Mouse (Mus musculus): ENCODE data around the gene Parva. TPM values are rescaled to one million over a fixed set of nuclear protein-coding genes. Genes with fewer than 3 reads are reported as not detected.

Parva gene
- polyA plus RNA-seq (2014; fragmentation: Nextera tagmentation; extraction: Ambion mirVana) = 83.3 and 93.3 TPM in 2 replicates

DNA sequence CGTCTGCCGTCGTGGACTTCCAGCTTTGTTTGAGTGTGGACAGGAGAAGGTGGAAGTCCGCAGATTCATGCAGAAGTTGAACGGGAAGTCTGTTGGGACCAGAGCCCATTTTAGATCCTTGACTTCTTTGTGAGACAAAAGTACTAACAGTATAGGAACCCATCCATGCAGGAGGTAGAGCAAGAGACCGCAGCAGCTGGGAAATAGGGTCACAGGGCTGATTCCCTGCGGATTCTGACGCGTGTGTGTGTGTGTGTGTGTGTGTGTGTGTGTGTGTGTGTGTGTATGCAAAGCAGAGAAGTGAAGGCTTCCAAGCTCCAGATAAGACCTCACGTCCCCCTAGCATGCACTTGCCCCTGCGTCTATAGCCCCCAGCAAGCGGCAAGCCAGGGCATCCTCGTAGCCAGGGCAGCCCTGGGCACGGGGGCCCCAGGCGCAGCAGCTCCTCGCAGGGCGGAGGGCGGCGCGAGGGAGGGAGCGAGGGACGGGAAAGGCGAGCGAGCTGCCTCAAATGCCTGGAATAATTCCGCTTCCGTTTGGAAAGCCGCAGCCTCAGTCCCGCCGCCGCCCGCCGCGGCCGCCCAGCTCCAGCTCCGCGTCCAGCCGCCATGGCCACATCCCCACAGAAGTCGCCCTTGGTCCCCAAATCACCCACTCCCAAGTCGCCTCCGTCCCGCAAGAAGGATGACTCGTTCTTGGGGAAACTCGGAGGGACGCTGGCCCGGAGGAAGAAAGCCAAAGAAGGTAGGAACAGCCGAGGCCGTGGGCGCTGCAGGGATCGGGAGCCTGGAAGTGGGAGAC, at the start of gene Parva:
Gene Parva, plus strand, starts transcription at position 149 of the 801 bp plus-strand sequence.
- no peaks in the 10 kb centered on the region for H3K9me3 ChIP-seq (replicated peaks; ENCODE audit: control insufficient read depth, low read length)
- ATAC-seq (replicated peaks; ENCODE audit: insufficient number of reproducible peaks, low FRiP score, low TSS enrichment) = peak; percentile 76
- H3K4me2 ChIP-seq = peak within 1 kb of the TSS; percentile 79
- H3K27ac ChIP-seq (ENCODE audit: low read depth, low read length) = peak within 1 kb of the TSS; percentile 98
- H3K36me3 ChIP-seq (ENCODE audit: control insufficient read depth, insufficient read depth, low read length) = 0 out of 2 replicates have a peak, but pooled peaks cover 3% of the 10 kb centered on the region
- no peaks in the 10 kb centered on the region for H3K27me3 ChIP-seq (ENCODE audit: control insufficient read depth, insufficient read depth, low read length)
- H3K4me1 ChIP-seq (ENCODE audit: control insufficient read depth, insufficient read depth, low read length) = peaks cover 15% of the 10 kb centered on the region; the same call in 1 of the 2 replicates
- peak within 1 kb of the TSS; percentile 97 for H3K9ac ChIP-seq (ENCODE audit: low read depth, low read length)
- under 1% methylated on average over 47 of the region's 49 CpGs for WGBS (ENCODE audit: insufficient replicate concordance)
- H3K4me3 ChIP-seq (ENCODE audit: low read depth, low read length) = peak within 1 kb of the TSS; percentile 78

DNA sequence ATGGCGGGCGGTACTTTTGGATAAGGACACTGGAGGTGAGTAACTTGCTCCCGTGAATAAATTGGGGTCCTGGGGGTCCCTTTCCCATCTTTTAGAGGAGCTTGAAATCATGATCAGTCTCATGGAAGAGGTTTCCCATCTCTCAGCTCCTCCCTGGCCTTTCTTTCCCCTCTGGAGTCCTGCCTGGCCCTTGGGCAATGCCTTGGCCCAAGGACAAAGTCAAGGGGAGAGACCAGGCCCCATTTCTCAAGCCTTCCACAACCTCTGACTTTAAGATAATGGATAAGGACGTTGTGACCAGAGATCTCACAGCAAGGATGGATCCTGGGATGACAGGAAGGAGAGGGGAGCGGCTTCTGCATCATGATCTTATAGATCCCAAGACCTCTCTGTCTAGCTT, 49.2 kb upstream of the Parva start:
- Histone ChIP-seq H3K4me2 (no peak overlapping the region), H3K9me3 (replicated peaks; ENCODE audit: control insufficient read depth, low read length) (no peaks in the 10 kb centered on the region), H3K27ac (ENCODE audit: low read depth, low read length) (no peak overlapping the region; the same call in 1 of the 2 replicates), H3K9ac (ENCODE audit: low read depth, low read length) (no peak overlapping the region), H3K4me1 (ENCODE audit: control insufficient read depth, insufficient read depth, low read length) (peaks cover 19% of the 10 kb centered on the region; the same call in 1 of the 2 replicates), H3K36me3 (ENCODE audit: control insufficient read depth, insufficient read depth, low read length) (no peaks in the 10 kb centered on the region), H3K4me3 (ENCODE audit: low read depth, low read length) (no peak overlapping the region), H3K27me3 (ENCODE audit: control insufficient read depth, insufficient read depth, low read length) (no peaks in the 10 kb centered on the region)
- ATAC-seq (replicated peaks; ENCODE audit: insufficient number of reproducible peaks, low FRiP score, low TSS enrichment) = no peak
- WGBS (ENCODE audit: insufficient replicate concordance) = 77% methylated on average over 5 of the region's 5 CpGs

DNA sequence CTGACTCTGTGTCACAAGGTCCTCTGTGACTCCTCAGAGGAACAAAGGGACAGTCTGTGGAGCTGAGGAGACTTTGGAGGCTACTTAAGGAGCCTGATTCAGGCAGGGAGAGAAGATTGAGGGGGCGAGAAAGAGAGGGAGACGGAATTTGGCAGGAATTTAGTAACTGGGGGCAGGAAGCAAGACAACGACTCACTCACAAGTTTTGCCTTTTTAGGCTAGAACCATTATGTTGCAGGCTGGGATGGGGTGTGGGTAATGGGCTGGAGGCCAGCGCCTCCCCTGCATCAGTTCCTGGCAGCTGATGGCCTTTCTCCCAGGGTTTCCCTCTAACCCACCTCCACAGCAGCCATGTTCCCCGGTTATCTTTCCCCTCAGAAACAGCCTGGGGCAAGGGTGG, 48.8 kb upstream of the Parva start:
- Histone ChIP-seq H3K27ac (ENCODE audit: low read depth, low read length) (no peak overlapping the region; the same call in 1 of the 2 replicates), H3K4me3 (ENCODE audit: low read depth, low read length) (no peak overlapping the region), H3K27me3 (ENCODE audit: control insufficient read depth, insufficient read depth, low read length) (no peaks in the 10 kb centered on the region), H3K36me3 (ENCODE audit: control insufficient read depth, insufficient read depth, low read length) (no peaks in the 10 kb centered on the region), H3K4me2 (no peak overlapping the region), H3K4me1 (ENCODE audit: control insufficient read depth, insufficient read depth, low read length) (peaks cover 19% of the 10 kb centered on the region; the same call in 1 of the 2 replicates), H3K9me3 (replicated peaks; ENCODE audit: control insufficient read depth, low read length) (no peaks in the 10 kb centered on the region), H3K9ac (ENCODE audit: low read depth, low read length) (0 out of 2 replicates have a peak overlapping the region, but pooled peaks have one; percentile 22)
- no peak for ATAC-seq (replicated peaks; ENCODE audit: insufficient number of reproducible peaks, low FRiP score, low TSS enrichment)
- WGBS (ENCODE audit: insufficient replicate concordance) = 70% methylated on average over 5 of the region's 5 CpGs

DNA sequence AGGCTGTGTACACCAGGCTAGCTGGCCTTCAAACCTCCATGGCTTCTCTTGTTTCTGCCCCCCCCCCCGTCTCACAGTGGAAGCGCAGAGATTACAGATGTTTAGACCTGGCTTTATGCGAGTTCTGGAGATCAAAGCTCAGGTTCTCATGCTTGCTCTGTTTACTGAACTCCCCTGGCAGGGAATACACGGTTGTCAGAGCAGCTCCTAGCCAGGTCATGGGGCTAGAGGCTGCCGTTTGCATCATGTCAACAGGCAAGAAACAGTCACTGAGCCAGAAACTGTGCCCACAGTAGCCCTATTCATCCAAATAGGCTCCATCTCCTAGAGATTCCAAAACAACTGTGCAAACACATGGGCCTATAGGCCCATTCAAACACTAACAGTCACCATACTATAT, 40.8 kb upstream of the Parva start:
- Histone ChIP-seq H3K9me3 (replicated peaks; ENCODE audit: control insufficient read depth, low read length) (no peaks in the 10 kb centered on the region), H3K27me3 (ENCODE audit: control insufficient read depth, insufficient read depth, low read length) (no peaks in the 10 kb centered on the region), H3K4me3 (ENCODE audit: low read depth, low read length) (no peak overlapping the region), H3K9ac (ENCODE audit: low read depth, low read length) (no peak overlapping the region), H3K4me1 (ENCODE audit: control insufficient read depth, insufficient read depth, low read length) (peaks cover 19% of the 10 kb centered on the region; the same call in 1 of the 2 replicates), H3K4me2 (no peak overlapping the region), H3K27ac (ENCODE audit: low read depth, low read length) (no peak overlapping the region), H3K36me3 (ENCODE audit: control insufficient read depth, insufficient read depth, low read length) (no peaks in the 10 kb centered on the region)
- ATAC-seq (replicated peaks; ENCODE audit: insufficient number of reproducible peaks, low FRiP score, low TSS enrichment) = no peak
- WGBS (ENCODE audit: insufficient replicate concordance) = 63% methylated on average over 5 of the region's 5 CpGs

DNA sequence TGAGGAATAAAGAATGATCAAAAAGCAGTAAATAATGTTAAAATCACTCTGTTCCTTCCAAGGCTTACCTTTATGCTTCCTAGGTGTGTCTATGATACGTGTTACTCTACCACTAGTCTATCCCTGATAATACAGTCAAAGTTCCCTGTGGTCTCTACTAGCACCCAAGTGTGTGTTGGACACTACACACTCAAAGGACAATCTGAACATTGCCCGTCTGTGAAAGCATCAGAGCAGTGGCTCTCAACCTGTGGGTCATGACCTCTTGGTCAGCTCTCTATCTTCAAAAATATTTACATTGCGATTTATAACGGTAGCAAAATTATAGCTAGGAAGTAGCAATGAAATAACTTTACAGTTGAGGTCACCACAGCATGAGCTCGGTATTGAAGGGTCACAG, 39.4 kb upstream of the Parva start:
- Histone ChIP-seq H3K9ac (ENCODE audit: low read depth, low read length) (no peak overlapping the region), H3K36me3 (ENCODE audit: control insufficient read depth, insufficient read depth, low read length) (no peaks in the 10 kb centered on the region), H3K27ac (ENCODE audit: low read depth, low read length) (no peak overlapping the region), H3K9me3 (replicated peaks; ENCODE audit: control insufficient read depth, low read length) (no peaks in the 10 kb centered on the region), H3K27me3 (ENCODE audit: control insufficient read depth, insufficient read depth, low read length) (no peaks in the 10 kb centered on the region), H3K4me1 (ENCODE audit: control insufficient read depth, insufficient read depth, low read length) (peaks cover 19% of the 10 kb centered on the region; the same call in 1 of the 2 replicates), H3K4me2 (no peak overlapping the region), H3K4me3 (ENCODE audit: low read depth, low read length) (no peak overlapping the region)
- WGBS (ENCODE audit: insufficient replicate concordance) = 72% methylated on average over 5 of the region's 5 CpGs
- no peak for ATAC-seq (replicated peaks; ENCODE audit: insufficient number of reproducible peaks, low FRiP score, low TSS enrichment)

DNA sequence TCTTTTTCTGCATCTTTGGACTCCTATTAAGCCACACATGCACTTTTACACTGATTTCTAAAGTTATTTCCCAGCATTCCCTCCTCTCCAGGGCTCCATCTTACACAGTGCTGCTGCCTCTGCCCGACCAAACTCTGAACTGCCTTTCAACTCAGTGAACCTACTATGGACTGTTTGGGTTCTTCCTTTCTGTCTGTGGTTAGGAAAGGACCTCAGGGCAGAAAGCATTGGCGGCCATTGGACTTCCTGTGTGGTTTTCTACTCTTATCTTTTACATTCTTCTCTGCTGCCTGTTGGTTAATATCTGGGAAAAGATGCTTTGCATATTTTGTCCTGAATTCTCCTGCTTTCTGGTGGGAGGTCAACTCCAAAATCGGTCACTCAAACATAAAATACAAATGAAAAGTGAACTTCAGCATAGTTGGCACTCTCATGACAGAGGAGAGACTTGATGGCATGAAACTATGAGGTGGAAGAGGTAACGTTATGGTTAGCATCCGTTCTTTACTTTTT, 38.9 kb upstream of the Parva start:
- no peak for ATAC-seq (replicated peaks; ENCODE audit: insufficient number of reproducible peaks, low FRiP score, low TSS enrichment)
- 69% methylated on average over 5 of the region's 5 CpGs for WGBS (ENCODE audit: insufficient replicate concordance)
- H3K27ac ChIP-seq (ENCODE audit: low read depth, low read length) = no peak overlapping the region

DNA sequence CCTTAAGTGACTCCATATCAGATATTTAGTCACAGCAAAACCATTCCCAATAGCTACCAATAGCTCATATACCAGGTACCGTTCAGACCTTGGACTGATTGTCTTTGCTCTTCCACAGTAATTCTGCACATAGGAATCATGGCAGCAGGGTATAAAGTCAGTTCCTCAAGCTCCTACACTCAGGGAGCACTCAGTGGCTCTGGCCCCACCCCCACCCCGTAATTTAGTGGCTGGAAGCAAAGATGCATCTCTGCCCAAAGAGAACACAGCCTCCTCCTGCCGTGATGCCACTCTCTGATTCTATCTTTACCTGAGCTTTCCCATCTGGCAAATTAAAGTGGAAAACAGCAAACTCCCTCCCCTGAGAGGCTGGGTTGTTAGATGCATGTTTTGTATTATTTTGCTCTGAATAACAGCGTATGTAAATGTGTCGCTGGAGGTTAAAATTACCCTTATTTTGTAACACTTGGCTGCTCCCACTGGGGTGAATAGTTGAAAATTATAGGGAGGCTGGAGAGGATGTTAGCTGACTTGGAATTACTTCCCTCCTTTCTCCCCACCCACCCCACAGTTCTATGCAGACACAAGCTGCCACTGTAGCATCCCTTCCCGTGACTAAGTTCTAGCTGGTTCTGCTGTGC, 37.6 kb upstream of the Parva start:
- H3K9ac ChIP-seq (ENCODE audit: low read depth, low read length) = no peak overlapping the region
- H3K4me1 ChIP-seq (ENCODE audit: control insufficient read depth, insufficient read depth, low read length) = peaks cover 19% of the 10 kb centered on the region; the same call in 1 of the 2 replicates
- no peak for ATAC-seq (replicated peaks; ENCODE audit: insufficient number of reproducible peaks, low FRiP score, low TSS enrichment)
- no peak overlapping the region for H3K4me3 ChIP-seq (ENCODE audit: low read depth, low read length)
- H3K36me3 ChIP-seq (ENCODE audit: control insufficient read depth, insufficient read depth, low read length) = no peaks in the 10 kb centered on the region
- H3K9me3 ChIP-seq (replicated peaks; ENCODE audit: control insufficient read depth, low read length) = no peaks in the 10 kb centered on the region
- no peak overlapping the region for H3K27ac ChIP-seq (ENCODE audit: low read depth, low read length)
- H3K4me2 ChIP-seq = no peak overlapping the region
- no peaks in the 10 kb centered on the region for H3K27me3 ChIP-seq (ENCODE audit: control insufficient read depth, insufficient read depth, low read length)
- 62% methylated on average over 6 of the region's 6 CpGs for WGBS (ENCODE audit: insufficient replicate concordance)

More for the DNA sequence above, 38.9 kb upstream of the Parva start:
- peaks cover 19% of the 10 kb centered on the region; the same call in 1 of the 2 replicates for H3K4me1 ChIP-seq (ENCODE audit: control insufficient read depth, insufficient read depth, low read length)
- H3K4me2 ChIP-seq = no peak overlapping the region
- no peaks in the 10 kb centered on the region for H3K36me3 ChIP-seq (ENCODE audit: control insufficient read depth, insufficient read depth, low read length)
- H3K9me3 ChIP-seq (replicated peaks; ENCODE audit: control insufficient read depth, low read length) = no peaks in the 10 kb centered on the region
- no peak overlapping the region for H3K9ac ChIP-seq (ENCODE audit: low read depth, low read length)
- H3K4me3 ChIP-seq (ENCODE audit: low read depth, low read length) = no peak overlapping the region
- H3K27me3 ChIP-seq (ENCODE audit: control insufficient read depth, insufficient read depth, low read length) = no peaks in the 10 kb centered on the region

DNA sequence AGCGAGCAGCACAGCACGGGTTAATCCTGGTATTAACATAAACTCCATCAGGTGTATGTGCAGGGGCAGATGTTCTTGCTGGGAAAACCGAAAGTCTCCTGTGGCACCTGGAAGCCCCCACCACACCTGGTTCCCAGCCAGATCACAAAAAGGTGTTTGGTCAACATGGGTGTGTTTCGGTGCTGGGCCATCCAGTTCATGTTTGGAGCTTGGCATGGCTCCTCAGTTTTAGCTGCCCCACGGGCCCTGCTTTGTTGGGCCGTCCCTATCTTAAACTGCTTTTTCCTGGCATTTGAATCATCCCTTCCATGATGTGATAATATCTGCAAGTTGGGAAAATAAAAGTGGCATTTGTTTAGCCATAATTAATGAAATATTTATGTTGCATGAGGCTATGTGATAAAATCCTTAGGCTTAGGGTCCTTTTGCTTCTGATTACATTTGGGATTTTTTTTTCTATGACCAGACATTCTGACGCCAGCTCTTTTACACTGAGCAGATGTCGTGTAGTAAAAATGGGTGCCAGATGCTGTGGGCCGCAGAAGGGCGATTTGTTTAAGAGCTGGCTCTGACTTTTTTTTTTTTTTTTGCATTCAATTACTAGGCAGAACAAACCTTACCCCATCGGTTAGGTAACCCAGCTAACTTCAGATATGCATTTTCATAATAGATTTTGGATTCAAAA, 36.9 kb upstream of the Parva start:
- WGBS (ENCODE audit: insufficient replicate concordance) = 44% methylated on average over 11 of the region's 11 CpGs
- H3K9me3 ChIP-seq (replicated peaks; ENCODE audit: control insufficient read depth, low read length) = no peaks in the 10 kb centered on the region
- peaks cover 19% of the 10 kb centered on the region; the same call in 1 of the 2 replicates for H3K4me1 ChIP-seq (ENCODE audit: control insufficient read depth, insufficient read depth, low read length)
- H3K36me3 ChIP-seq (ENCODE audit: control insufficient read depth, insufficient read depth, low read length) = no peaks in the 10 kb centered on the region
- no peak overlapping the region for H3K4me3 ChIP-seq (ENCODE audit: low read depth, low read length)
- ATAC-seq (replicated peaks; ENCODE audit: insufficient number of reproducible peaks, low FRiP score, low TSS enrichment) = no peak
- peak overlapping the region; percentile 7; the same call in 1 of the 2 replicates for H3K27ac ChIP-seq (ENCODE audit: low read depth, low read length)
- no peak overlapping the region for H3K4me2 ChIP-seq
- H3K9ac ChIP-seq (ENCODE audit: low read depth, low read length) = no peak overlapping the region
- H3K27me3 ChIP-seq (ENCODE audit: control insufficient read depth, insufficient read depth, low read length) = no peaks in the 10 kb centered on the region
